Mouse (Mus musculus): ENCODE measurements at regions not wholly inside any gene's neighbourhood (a gene's known extent, or its start where the extent isn't known, plus 50 kb on each side); places are given as distances from the start of the nearest gene placed in this dataset.

- Histone ChIP-seq H3K4me1 (replicated peaks) (no peaks in the 10 kb centered on the region), H3K4me2 (replicated peaks) (no peak overlapping the region), H3K27ac (no peak overlapping the region), H3K36me3 (no peaks in the 10 kb centered on the region), H3K9me3 (no peaks in the 10 kb centered on the region), H3K9ac (no peak overlapping the region), H3K4me3 (replicated peaks) (no peak overlapping the region), H3K27me3 (replicated peaks) (no peaks in the 10 kb centered on the region)
- peak; percentile 75 for ATAC-seq
- 70% methylated on average over 3 of the region's 3 CpGs for WGBS
These were observed 95.8 kb downstream of the Asb7 start for GRCm38 (mm10) chr7:66593619-66594018.

GRCm38 (mm10) chr7:66591594-66592290 is 97.7 kb downstream of the Asb7 start:
- Histone ChIP-seq H3K27ac (no peak overlapping the region), H3K27me3 (replicated peaks) (no peaks in the 10 kb centered on the region), H3K4me1 (replicated peaks) (no peaks in the 10 kb centered on the region), H3K9ac (no peak overlapping the region), H3K36me3 (no peaks in the 10 kb centered on the region), H3K4me3 (replicated peaks) (no peak overlapping the region), H3K4me2 (replicated peaks) (no peak overlapping the region), H3K9me3 (no peaks in the 10 kb centered on the region)
- ATAC-seq = no peak
- 71% methylated on average over 10 of the region's 10 CpGs for WGBS

GRCm38 (mm10) chr7:66586511-66586910 is 102.9 kb downstream of the Asb7 start:
- 83% methylated on average over 1 of the region's 1 CpGs for WGBS
- ATAC-seq = no peak
- no peak overlapping the region for H3K4me3 ChIP-seq (replicated peaks)
- H3K9ac ChIP-seq = no peak overlapping the region
- H3K4me2 ChIP-seq (replicated peaks) = no peak overlapping the region
- no peaks in the 10 kb centered on the region for H3K36me3 ChIP-seq
- H3K4me1 ChIP-seq (replicated peaks) = no peaks in the 10 kb centered on the region
- H3K27ac ChIP-seq = no peak overlapping the region
- no peaks in the 10 kb centered on the region for H3K9me3 ChIP-seq
- H3K27me3 ChIP-seq (replicated peaks) = no peaks in the 10 kb centered on the region

- H3K27ac ChIP-seq = no peak overlapping the region
- H3K9ac ChIP-seq = no peak overlapping the region
- 47% methylated on average over 2 of the region's 2 CpGs for WGBS
- 0 out of 2 replicates have a peak, but pooled peaks cover 2% of the 10 kb centered on the region for H3K4me1 ChIP-seq (replicated peaks)
- H3K27me3 ChIP-seq (replicated peaks) = no peaks in the 10 kb centered on the region
- H3K4me3 ChIP-seq (replicated peaks) = no peak overlapping the region
- no peak overlapping the region for H3K4me2 ChIP-seq (replicated peaks)
- H3K36me3 ChIP-seq = no peaks in the 10 kb centered on the region
- ATAC-seq = peak; percentile 82
- H3K9me3 ChIP-seq = no peaks in the 10 kb centered on the region
These were observed 108.7 kb downstream of the Asb7 start for GRCm38 (mm10) chr7:66580687-66581151.

GRCm38 (mm10) chr7:66576261-66576660 is 113.1 kb downstream of the Asb7 start:
- no peak for ATAC-seq
- Histone ChIP-seq H3K9me3 (no peaks in the 10 kb centered on the region), H3K36me3 (no peaks in the 10 kb centered on the region), H3K27ac (no peak overlapping the region), H3K4me1 (replicated peaks) (0 out of 2 replicates have a peak, but pooled peaks cover 2% of the 10 kb centered on the region), H3K27me3 (replicated peaks) (no peaks in the 10 kb centered on the region), H3K9ac (no peak overlapping the region), H3K4me2 (replicated peaks) (no peak overlapping the region), H3K4me3 (replicated peaks) (no peak overlapping the region)
- WGBS = 87% methylated on average over 7 of the region's 7 CpGs

- H3K9me3 ChIP-seq = no peaks in the 10 kb centered on the region
- H3K36me3 ChIP-seq = no peaks in the 10 kb centered on the region
- H3K4me1 ChIP-seq (replicated peaks) = no peaks in the 10 kb centered on the region
- WGBS = 68% methylated on average over 5 of the region's 5 CpGs
- no peak overlapping the region for H3K27ac ChIP-seq
- ATAC-seq = no peak
- H3K4me2 ChIP-seq (replicated peaks) = no peak overlapping the region
- H3K27me3 ChIP-seq (replicated peaks) = no peaks in the 10 kb centered on the region
- H3K9ac ChIP-seq = no peak overlapping the region
- H3K4me3 ChIP-seq (replicated peaks) = no peak overlapping the region
These were observed 117.9 kb downstream of the Asb7 start for GRCm38 (mm10) chr7:66571451-66571850.

GRCm38 (mm10) chr7:66547694-66548093 is 120.4 kb upstream of the Aldh1a3 start:
- no peak for ATAC-seq
- WGBS = 69% methylated on average over 11 of the region's 11 CpGs

GRCm38 (mm10) chr7:66545184-66545583 is 117.9 kb upstream of the Aldh1a3 start:
- H3K27me3 ChIP-seq (replicated peaks) = no peaks in the 10 kb centered on the region
- H3K36me3 ChIP-seq = no peaks in the 10 kb centered on the region
- H3K4me2 ChIP-seq (replicated peaks) = no peak overlapping the region; the same call in 1 of the 2 replicates
- H3K4me1 ChIP-seq (replicated peaks) = 0 out of 2 replicates have a peak, but pooled peaks cover 7% of the 10 kb centered on the region
- H3K9ac ChIP-seq = no peak overlapping the region
- peak; percentile 63 for ATAC-seq
- H3K27ac ChIP-seq = no peak overlapping the region
- 46% methylated on average over 9 of the region's 9 CpGs for WGBS
- no peaks in the 10 kb centered on the region for H3K9me3 ChIP-seq
- no peak overlapping the region for H3K4me3 ChIP-seq (replicated peaks)

More at GRCm38 (mm10) chr7:66547694-66548093, 120.4 kb upstream of the Aldh1a3 start:
- 0 out of 2 replicates have a peak, but pooled peaks cover 7% of the 10 kb centered on the region for H3K4me1 ChIP-seq (replicated peaks)
- no peak overlapping the region for H3K27ac ChIP-seq
- H3K27me3 ChIP-seq (replicated peaks) = no peaks in the 10 kb centered on the region
- no peak overlapping the region for H3K4me3 ChIP-seq (replicated peaks)
- no peaks in the 10 kb centered on the region for H3K36me3 ChIP-seq
- H3K9me3 ChIP-seq = no peaks in the 10 kb centered on the region
- H3K4me2 ChIP-seq (replicated peaks) = no peak overlapping the region
- no peak overlapping the region for H3K9ac ChIP-seq

- no peak overlapping the region for H3K9ac ChIP-seq
- no peaks in the 10 kb centered on the region for H3K36me3 ChIP-seq
- ATAC-seq = peak; percentile 61
- H3K9me3 ChIP-seq = no peaks in the 10 kb centered on the region
- no peak overlapping the region for H3K4me3 ChIP-seq (replicated peaks)
- WGBS = 66% methylated on average over 11 of the region's 11 CpGs
- no peak overlapping the region for H3K4me2 ChIP-seq (replicated peaks)
- no peaks in the 10 kb centered on the region for H3K27me3 ChIP-seq (replicated peaks)
- H3K4me1 ChIP-seq (replicated peaks) = 0 out of 2 replicates have a peak, but pooled peaks cover 7% of the 10 kb centered on the region
- H3K27ac ChIP-seq = no peak overlapping the region
These were observed 117.2 kb upstream of the Aldh1a3 start for GRCm38 (mm10) chr7:66544352-66545053.

- Histone ChIP-seq H3K9me3 (no peaks in the 10 kb centered on the region), H3K9ac (no peak overlapping the region), H3K27me3 (replicated peaks) (no peaks in the 10 kb centered on the region), H3K4me1 (replicated peaks) (no peaks in the 10 kb centered on the region), H3K36me3 (no peaks in the 10 kb centered on the region), H3K27ac (no peak overlapping the region), H3K4me2 (replicated peaks) (no peak overlapping the region), H3K4me3 (replicated peaks) (no peak overlapping the region)
- 86% methylated on average over 6 of the region's 6 CpGs for WGBS
- ATAC-seq = no peak
These were observed 105.3 kb upstream of the Aldh1a3 start for GRCm38 (mm10) chr7:66532596-66532995.

- H3K36me3 ChIP-seq = no peaks in the 10 kb centered on the region
- H3K9me3 ChIP-seq = no peaks in the 10 kb centered on the region
- 90% methylated on average over 8 of the region's 8 CpGs for WGBS
- no peak for ATAC-seq
- no peak overlapping the region for H3K27ac ChIP-seq
- H3K4me2 ChIP-seq (replicated peaks) = no peak overlapping the region
- no peak overlapping the region for H3K9ac ChIP-seq
- H3K4me3 ChIP-seq (replicated peaks) = no peak overlapping the region
- no peaks in the 10 kb centered on the region for H3K27me3 ChIP-seq (replicated peaks)
- no peaks in the 10 kb centered on the region for H3K4me1 ChIP-seq (replicated peaks)
These were observed 104.7 kb upstream of the Aldh1a3 start for GRCm38 (mm10) chr7:66532048-66532447.

- no peaks in the 10 kb centered on the region for H3K36me3 ChIP-seq
- H3K4me2 ChIP-seq (replicated peaks) = no peak overlapping the region
- H3K4me1 ChIP-seq (replicated peaks) = no peaks in the 10 kb centered on the region
- no peaks in the 10 kb centered on the region for H3K9me3 ChIP-seq
- no peak overlapping the region for H3K27ac ChIP-seq
- no peak for ATAC-seq
- H3K9ac ChIP-seq = no peak overlapping the region
- WGBS = 41% methylated on average over 7 of the region's 7 CpGs
- H3K27me3 ChIP-seq (replicated peaks) = no peaks in the 10 kb centered on the region
- H3K4me3 ChIP-seq (replicated peaks) = no peak overlapping the region
These were observed 103.8 kb upstream of the Aldh1a3 start for GRCm38 (mm10) chr7:66531111-66531510.
